Mouse (Mus musculus): ENCODE measurements around the gene Plek.
A peak's percentile ranks its signal among the peaks of the same experiment; 100 is the strongest.

Plek gene

GRCm38 (mm10) chr11:16986550-16987187, 65.5 kb downstream of the Plek start:
- H3K36me3 ChIP-seq (ENCODE audit: control insufficient read depth, insufficient read depth, low read length, poor library complexity, severe bottlenecking): peaks cover 22% of the 10 kb centered on the region
- DNase-seq (ENCODE audit: low read depth, low spot score): peak; percentile 56
- H3K27me3 ChIP-seq (ENCODE audit: control insufficient read depth, insufficient read depth, low read length, poor library complexity, severe bottlenecking): no peaks in the 10 kb centered on the region

DNA sequence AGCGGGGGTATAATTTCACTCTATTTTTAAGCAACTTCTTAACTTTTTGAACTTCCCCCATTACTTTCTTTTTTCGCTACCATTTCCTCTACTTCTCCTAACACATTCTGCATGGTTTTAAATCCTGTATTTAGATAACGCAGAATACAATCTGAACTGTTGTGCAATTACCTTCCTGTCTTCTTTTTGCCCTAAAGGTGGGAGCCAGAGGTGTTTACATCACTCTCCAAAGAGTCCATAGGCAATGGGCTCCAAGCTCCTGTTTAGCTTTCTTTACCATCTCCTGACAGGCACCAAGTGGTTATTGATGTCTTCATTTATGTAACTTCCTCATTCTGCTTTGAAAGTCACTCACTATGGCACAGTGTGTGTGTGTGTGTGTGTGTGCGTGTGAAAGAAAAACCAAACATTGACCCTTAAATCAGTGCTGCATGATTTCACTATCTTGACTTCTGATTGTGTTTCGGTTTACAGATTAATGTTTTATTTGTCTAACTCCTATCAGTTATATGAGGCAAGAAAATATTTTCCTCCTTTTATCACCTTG, 73.9 kb downstream of the Plek start:
- H3K36me3 ChIP-seq (ENCODE audit: control insufficient read depth, insufficient read depth, low read length, poor library complexity, severe bottlenecking): peaks cover 20% of the 10 kb centered on the region
- H3K27me3 ChIP-seq (ENCODE audit: control insufficient read depth, insufficient read depth, low read length, poor library complexity, severe bottlenecking): no peaks in the 10 kb centered on the region
- DNase-seq (ENCODE audit: low read depth, low spot score): peak; percentile 84

DNA sequence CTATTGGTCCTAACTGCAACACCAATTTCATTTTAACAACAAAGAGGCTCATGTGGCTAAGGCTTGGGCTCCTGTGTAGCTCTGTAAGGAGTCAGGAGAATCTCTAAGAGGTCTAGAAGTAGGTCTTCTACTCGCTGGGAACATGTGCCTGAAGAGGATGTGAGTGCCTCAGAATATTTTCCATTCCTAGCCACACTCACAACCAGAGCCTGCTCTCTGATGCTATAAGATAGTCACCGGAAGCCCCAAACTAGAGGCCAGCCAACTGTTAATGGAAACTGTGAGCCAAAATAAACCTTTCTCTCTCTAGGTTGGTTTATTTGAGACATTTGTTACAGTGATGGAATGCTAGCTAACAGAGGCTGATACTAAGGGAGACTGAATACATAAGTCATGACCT, 74.6 kb downstream of the Plek start:
- peak; percentile 79 for DNase-seq (ENCODE audit: low read depth, low spot score)
- peaks cover 21% of the 10 kb centered on the region for H3K36me3 ChIP-seq (ENCODE audit: control insufficient read depth, insufficient read depth, low read length, poor library complexity, severe bottlenecking)
- H3K27me3 ChIP-seq (ENCODE audit: control insufficient read depth, insufficient read depth, low read length, poor library complexity, severe bottlenecking): no peaks in the 10 kb centered on the region

DNA sequence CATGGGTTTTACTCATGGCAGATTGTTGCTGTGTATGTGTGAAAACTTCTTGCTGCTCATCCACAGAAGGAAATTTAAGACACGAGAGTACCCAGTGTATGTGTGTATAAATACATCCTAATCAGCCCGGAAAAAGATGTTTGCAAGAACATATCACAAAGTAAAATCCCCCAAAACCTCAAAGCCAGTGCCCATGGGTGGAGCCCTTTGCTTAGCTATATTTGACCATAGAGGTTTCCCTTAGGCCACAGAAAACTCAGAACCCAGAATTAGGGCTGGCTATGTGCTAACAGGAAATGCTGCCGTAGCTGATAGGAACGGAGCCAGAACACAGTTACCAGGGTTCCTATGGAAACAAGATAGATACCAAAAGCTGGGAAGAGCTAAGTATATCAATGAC, 75.2 kb downstream of the Plek start:
- DNase-seq (ENCODE audit: low read depth, low spot score): peak; percentile 48

DNA sequence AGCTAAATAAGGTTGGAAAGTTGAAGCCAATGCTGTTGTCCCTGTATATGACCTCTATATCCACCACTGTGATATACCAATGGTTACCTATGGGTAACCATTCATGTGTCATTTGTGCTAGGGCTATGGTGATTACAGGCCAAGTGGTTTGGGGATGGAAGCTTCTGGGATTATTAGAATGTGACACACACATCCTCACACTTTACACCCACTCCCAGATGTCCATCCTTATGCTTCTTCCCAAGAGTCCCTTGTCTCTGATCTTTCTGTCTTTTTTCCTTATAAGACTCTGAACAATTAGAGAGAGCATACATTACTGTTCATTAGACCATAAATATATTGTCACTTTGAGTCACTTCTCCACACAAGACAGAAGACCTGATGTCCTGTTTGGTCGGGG, 79.1 kb downstream of the Plek start:
- no peaks in the 10 kb centered on the region for H3K27me3 ChIP-seq (ENCODE audit: control insufficient read depth, insufficient read depth, low read length, poor library complexity, severe bottlenecking)
- DNase-seq (ENCODE audit: low read depth, low spot score): no peak

More for the DNA sequence above, 75.2 kb downstream of the Plek start:
- H3K27me3 ChIP-seq (ENCODE audit: control insufficient read depth, insufficient read depth, low read length, poor library complexity, severe bottlenecking): no peaks in the 10 kb centered on the region
- H3K36me3 ChIP-seq (ENCODE audit: control insufficient read depth, insufficient read depth, low read length, poor library complexity, severe bottlenecking): peaks cover 17% of the 10 kb centered on the region

GRCm38 (mm10) chr11:16972027-16972426, 80.2 kb downstream of the Plek start:
- peaks cover 12% of the 10 kb centered on the region; the same call in 1 of the 2 replicates for H3K36me3 ChIP-seq (ENCODE audit: control insufficient read depth, insufficient read depth, low read length, poor library complexity, severe bottlenecking)
- DNase-seq (ENCODE audit: low read depth, low spot score): no peak
- H3K27me3 ChIP-seq (ENCODE audit: control insufficient read depth, insufficient read depth, low read length, poor library complexity, severe bottlenecking): no peaks in the 10 kb centered on the region

More for the DNA sequence above, 79.1 kb downstream of the Plek start:
- peaks cover 12% of the 10 kb centered on the region; the same call in 1 of the 2 replicates for H3K36me3 ChIP-seq (ENCODE audit: control insufficient read depth, insufficient read depth, low read length, poor library complexity, severe bottlenecking)

- H3K27me3 ChIP-seq (ENCODE audit: control insufficient read depth, insufficient read depth, low read length, poor library complexity, severe bottlenecking): no peaks in the 10 kb centered on the region
- H3K36me3 ChIP-seq (ENCODE audit: control insufficient read depth, insufficient read depth, low read length, poor library complexity, severe bottlenecking): peaks cover 9% of the 10 kb centered on the region; the same call in 1 of the 2 replicates
- DNase-seq (ENCODE audit: low read depth, low spot score): peak; percentile 68
Measured at GRCm38 (mm10) chr11:16969650-16970049, 82.5 kb downstream of the Plek start.

DNA sequence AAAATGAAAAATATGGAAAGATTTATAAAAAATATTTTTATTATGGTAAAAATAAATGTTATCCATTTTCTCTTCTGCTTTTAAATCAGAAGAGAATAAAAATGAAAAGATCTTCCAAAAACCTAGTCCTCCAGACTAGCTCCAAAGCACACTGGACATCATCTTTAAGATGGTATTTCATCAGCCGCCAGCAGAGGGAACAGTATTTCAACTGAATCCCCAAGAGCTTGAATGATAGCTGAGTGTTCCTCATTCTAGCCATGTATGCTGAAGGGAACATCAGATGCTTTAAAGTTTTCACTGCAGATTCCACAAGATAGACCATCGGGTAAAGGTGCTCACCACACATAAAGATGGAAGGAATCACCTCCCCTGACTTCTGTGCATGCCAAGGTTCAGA, 84.4 kb downstream of the Plek start:
- Histone ChIP-seq H3K27me3 (ENCODE audit: control insufficient read depth, insufficient read depth, low read length, poor library complexity, severe bottlenecking) (no peaks in the 10 kb centered on the region), H3K36me3 (ENCODE audit: control insufficient read depth, insufficient read depth, low read length, poor library complexity, severe bottlenecking) (0 out of 2 replicates have a peak, but pooled peaks cover 2% of the 10 kb centered on the region)
- DNase-seq (ENCODE audit: low read depth, low spot score): peak; percentile 78

GRCm38 (mm10) chr11:16958520-16958919, 93.7 kb downstream of the Plek start:
- no peaks in the 10 kb centered on the region for H3K27me3 ChIP-seq (ENCODE audit: control insufficient read depth, insufficient read depth, low read length, poor library complexity, severe bottlenecking)
- DNase-seq (ENCODE audit: low read depth, low spot score): no peak
- no peaks in the 10 kb centered on the region for H3K36me3 ChIP-seq (ENCODE audit: control insufficient read depth, insufficient read depth, low read length, poor library complexity, severe bottlenecking)

GRCm38 (mm10) chr11:16957030-16957429, 95.2 kb downstream of the Plek start:
- Histone ChIP-seq H3K36me3 (ENCODE audit: control insufficient read depth, insufficient read depth, low read length, poor library complexity, severe bottlenecking) (no peaks in the 10 kb centered on the region), H3K27me3 (ENCODE audit: control insufficient read depth, insufficient read depth, low read length, poor library complexity, severe bottlenecking) (no peaks in the 10 kb centered on the region)
- peak; percentile 74 for DNase-seq (ENCODE audit: low read depth, low spot score)

DNA sequence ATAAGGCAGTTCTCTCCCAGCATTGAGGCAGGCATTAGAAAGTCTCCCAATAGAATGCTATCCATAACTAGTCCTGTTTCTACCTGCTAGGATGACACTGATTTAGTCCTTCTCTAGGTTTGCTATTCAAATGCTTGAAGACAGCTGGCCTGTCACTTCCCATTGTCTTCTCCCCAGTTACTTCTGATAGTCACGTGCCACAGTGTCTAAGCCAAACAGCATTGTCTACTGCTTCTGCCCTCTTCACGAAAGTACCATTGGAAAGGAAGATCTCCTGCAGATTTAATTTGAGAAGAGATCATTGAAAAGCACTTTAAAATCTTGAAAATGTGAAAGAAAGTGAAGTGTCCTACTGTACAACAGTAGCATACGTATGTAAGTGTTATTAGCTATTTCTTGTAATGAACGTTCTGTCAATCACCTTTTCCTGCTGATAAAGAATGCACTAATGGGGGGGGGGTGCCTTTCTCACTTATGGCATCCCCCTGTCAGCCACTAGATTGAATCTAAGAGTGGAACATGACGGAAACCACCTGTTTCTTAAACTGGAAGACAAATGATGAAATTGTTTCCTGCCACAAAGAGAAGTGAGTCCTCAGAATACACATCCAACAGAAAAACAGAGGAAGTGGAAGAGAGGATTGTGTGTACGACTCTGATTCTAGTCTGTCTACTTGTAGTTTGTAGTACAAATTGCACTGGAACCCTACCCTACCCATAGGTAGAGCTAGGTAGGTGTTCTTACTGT, 95.9 kb downstream of the Plek start:
- Histone ChIP-seq H3K36me3 (ENCODE audit: control insufficient read depth, insufficient read depth, low read length, poor library complexity, severe bottlenecking) (no peaks in the 10 kb centered on the region), H3K27me3 (ENCODE audit: control insufficient read depth, insufficient read depth, low read length, poor library complexity, severe bottlenecking) (no peaks in the 10 kb centered on the region)
- peak; percentile 77 for DNase-seq (ENCODE audit: low read depth, low spot score)

DNA sequence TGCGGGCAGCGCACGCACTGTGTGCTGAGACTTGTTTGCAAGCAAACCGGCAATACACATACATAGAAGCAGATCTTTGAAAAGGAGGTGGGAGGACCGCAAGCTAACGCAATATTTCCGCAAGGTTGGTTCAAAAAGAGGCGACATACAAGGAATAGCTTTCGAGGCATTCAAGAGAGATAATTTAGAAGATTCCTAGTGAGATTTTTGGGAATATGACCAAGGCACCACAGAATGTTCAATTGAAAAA, 100.5 kb downstream of the Plek start:
- no peak for DNase-seq (ENCODE audit: low read depth, low spot score)
- Histone ChIP-seq H3K27me3 (ENCODE audit: control insufficient read depth, insufficient read depth, low read length, poor library complexity, severe bottlenecking) (no peaks in the 10 kb centered on the region), H3K36me3 (ENCODE audit: control insufficient read depth, insufficient read depth, low read length, poor library complexity, severe bottlenecking) (no peaks in the 10 kb centered on the region)

GRCm38 (mm10) chr11:16950976-16951760, 101.0 kb downstream of the Plek start, which contains the start of gene Fbxo48:
Gene Fbxo48 (plus strand): TSS chr11:16951375.
- peak; percentile 99 for DNase-seq (ENCODE audit: low read depth, low spot score)
- Histone ChIP-seq H3K27me3 (ENCODE audit: control insufficient read depth, insufficient read depth, low read length, poor library complexity, severe bottlenecking) (no peaks in the 10 kb centered on the region), H3K36me3 (ENCODE audit: control insufficient read depth, insufficient read depth, low read length, poor library complexity, severe bottlenecking) (no peaks in the 10 kb centered on the region)

GRCm38 (mm10) chr11:16950226-16950975, 101.8 kb downstream of the Plek start:
- Histone ChIP-seq H3K36me3 (ENCODE audit: control insufficient read depth, insufficient read depth, low read length, poor library complexity, severe bottlenecking) (no peaks in the 10 kb centered on the region), H3K27me3 (ENCODE audit: control insufficient read depth, insufficient read depth, low read length, poor library complexity, severe bottlenecking) (no peaks in the 10 kb centered on the region)
- DNase-seq (ENCODE audit: low read depth, low spot score): no peak

Measured in splenic B cell, adult 2 months (primary cell).